Mouse (Mus musculus): ENCODE measurements around the gene Car12. TPM values are rescaled to one million over a fixed set of nuclear protein-coding genes. Genes with fewer than 3 reads are reported as not detected.

Gene Car12
- total and polyA plus RNA-seq, 2 experiments from 2014 or later = 7.4 to 12.5 TPM

DNA sequence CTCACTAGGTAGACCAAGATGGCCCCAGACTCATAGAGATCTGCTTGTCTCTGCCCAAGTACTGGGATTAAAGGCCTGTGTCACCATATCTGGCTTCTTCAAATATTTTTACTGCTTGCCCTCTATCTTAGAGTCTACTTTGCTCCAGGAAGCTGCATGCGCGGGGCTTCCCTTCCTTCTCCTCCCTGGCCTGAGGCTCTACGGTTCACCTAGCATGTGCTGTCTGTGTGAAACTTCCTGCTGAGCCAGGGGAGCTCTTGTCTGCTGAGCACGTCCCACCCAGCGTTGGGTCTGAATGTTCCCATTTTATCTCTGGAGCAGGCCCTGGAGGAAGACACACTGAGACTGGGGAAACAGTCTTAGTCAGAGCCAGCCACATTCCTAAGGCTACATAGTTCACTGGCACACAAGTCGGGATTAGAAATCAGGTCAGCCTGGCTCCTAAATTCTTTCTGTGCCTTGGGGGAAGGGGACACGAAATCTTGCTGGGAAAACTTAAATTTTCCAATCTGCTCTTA is 43.9 kb upstream of the Car12 start:
- ATAC-seq = no peak
- WGBS = 58% methylated on average over 7 of the region's 7 CpGs
- Histone ChIP-seq H3K36me3 (ENCODE audit: insufficient read depth, low read length) (no peaks in the 10 kb centered on the region), H3K4me2 (ENCODE audit: low read depth, low read length) (no peak overlapping the region), H3K27ac (no peak overlapping the region), H3K27me3 (ENCODE audit: insufficient read depth, low read length) (no peaks in the 10 kb centered on the region), H3K4me1 (ENCODE audit: insufficient read depth, low read length) (0 out of 2 replicates have a peak, but pooled peaks cover 4% of the 10 kb centered on the region), H3K4me3 (ENCODE audit: low read length) (no peak overlapping the region), H3K9me3 (ENCODE audit: low read length) (no peaks in the 10 kb centered on the region), H3K9ac (replicated peaks; ENCODE audit: low read length) (no peak overlapping the region)
- TF ChIP-seq CTCF (IDR thresholded peaks at IDR 0.05; ENCODE audit: low read depth) = no peak
- DNase-seq (ENCODE audit: low spot score) = no peak

GRCm38 (mm10) chr9:66673771-66674170 is 39.7 kb upstream of the Car12 start:
- WGBS = 84% methylated on average over 2 of the region's 2 CpGs

DNA sequence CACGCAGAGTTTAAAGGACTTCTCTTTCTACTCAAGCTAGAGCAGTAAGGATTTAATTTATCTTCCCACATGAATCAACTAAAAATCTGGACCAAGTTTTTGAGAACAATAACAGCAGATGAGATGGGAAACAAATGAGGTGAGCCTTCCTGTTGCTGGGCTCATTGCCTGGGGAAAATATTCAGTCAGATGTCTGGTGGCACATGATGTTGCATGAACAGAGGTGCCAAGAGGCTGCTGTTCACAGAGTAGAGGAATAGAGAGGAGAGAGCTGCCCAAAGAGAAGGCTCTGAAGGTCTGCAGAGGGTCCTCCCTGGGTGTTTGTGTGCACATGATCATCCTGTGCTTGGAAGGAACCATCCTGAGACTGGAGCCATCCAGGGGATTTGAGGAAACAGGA is 37.9 kb upstream of the Car12 start:
- ATAC-seq (no peak), DNase-seq (ENCODE audit: low spot score) (no peak)
- Histone ChIP-seq H3K27me3 (ENCODE audit: insufficient read depth, low read length) (no peaks in the 10 kb centered on the region), H3K4me2 (ENCODE audit: low read depth, low read length) (no peak overlapping the region), H3K27ac (no peak overlapping the region), H3K4me3 (ENCODE audit: low read length) (no peak overlapping the region), H3K9me3 (ENCODE audit: low read length) (no peaks in the 10 kb centered on the region), H3K4me1 (ENCODE audit: insufficient read depth, low read length) (no peaks in the 10 kb centered on the region), H3K9ac (replicated peaks; ENCODE audit: low read length) (no peak overlapping the region), H3K36me3 (ENCODE audit: insufficient read depth, low read length) (no peaks in the 10 kb centered on the region)
- WGBS = 91% methylated on average over 1 of the region's 1 CpGs
- no peak for TF ChIP-seq CTCF (IDR thresholded peaks at IDR 0.05; ENCODE audit: low read depth)

More at GRCm38 (mm10) chr9:66673771-66674170, 39.7 kb upstream of the Car12 start:
- Histone ChIP-seq H3K9me3 (ENCODE audit: low read length) (no peaks in the 10 kb centered on the region), H3K4me1 (ENCODE audit: insufficient read depth, low read length) (no peaks in the 10 kb centered on the region), H3K4me2 (ENCODE audit: low read depth, low read length) (no peak overlapping the region), H3K27me3 (ENCODE audit: insufficient read depth, low read length) (no peaks in the 10 kb centered on the region), H3K9ac (replicated peaks; ENCODE audit: low read length) (no peak overlapping the region), H3K4me3 (ENCODE audit: low read length) (no peak overlapping the region), H3K27ac (no peak overlapping the region), H3K36me3 (ENCODE audit: insufficient read depth, low read length) (no peaks in the 10 kb centered on the region)
- DNase-seq (ENCODE audit: low spot score) (no peak), ATAC-seq (no peak)
- no peak for TF ChIP-seq CTCF (IDR thresholded peaks at IDR 0.05; ENCODE audit: low read depth)

DNA sequence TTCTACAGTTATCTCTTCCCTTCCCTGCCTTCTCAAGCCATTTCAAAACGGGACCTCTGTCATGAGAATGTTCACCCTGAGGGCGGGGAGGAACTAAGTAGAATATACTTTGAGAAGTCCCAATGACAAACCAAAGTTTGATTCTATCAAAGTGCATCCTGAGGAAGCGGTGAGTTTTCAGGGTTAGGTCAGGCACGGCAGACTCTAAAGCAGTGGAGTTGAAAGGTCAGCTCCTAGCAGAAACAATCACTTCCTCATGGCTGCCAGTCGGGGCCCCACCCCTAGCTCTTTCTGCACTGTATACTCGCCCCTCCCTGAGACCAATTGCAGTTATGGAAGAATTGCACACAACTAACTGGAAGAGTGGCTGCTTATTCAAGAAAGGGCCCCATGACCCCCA is 33.4 kb upstream of the Car12 start:
- no peak for DNase-seq (ENCODE audit: low spot score)
- no peak for ATAC-seq
- no peaks in the 10 kb centered on the region for H3K4me1 ChIP-seq (ENCODE audit: insufficient read depth, low read length)
- H3K9ac ChIP-seq (replicated peaks; ENCODE audit: low read length) = no peak overlapping the region
- H3K9me3 ChIP-seq (ENCODE audit: low read length) = no peaks in the 10 kb centered on the region
- no peak overlapping the region for H3K4me3 ChIP-seq (ENCODE audit: low read length)
- TF ChIP-seq CTCF (IDR thresholded peaks at IDR 0.05; ENCODE audit: low read depth) = no peak
- 64% methylated on average over 6 of the region's 6 CpGs for WGBS
- no peak overlapping the region for H3K4me2 ChIP-seq (ENCODE audit: low read depth, low read length)
- H3K27me3 ChIP-seq (ENCODE audit: insufficient read depth, low read length) = no peaks in the 10 kb centered on the region
- H3K27ac ChIP-seq = no peak overlapping the region
- no peaks in the 10 kb centered on the region for H3K36me3 ChIP-seq (ENCODE audit: insufficient read depth, low read length)

DNA sequence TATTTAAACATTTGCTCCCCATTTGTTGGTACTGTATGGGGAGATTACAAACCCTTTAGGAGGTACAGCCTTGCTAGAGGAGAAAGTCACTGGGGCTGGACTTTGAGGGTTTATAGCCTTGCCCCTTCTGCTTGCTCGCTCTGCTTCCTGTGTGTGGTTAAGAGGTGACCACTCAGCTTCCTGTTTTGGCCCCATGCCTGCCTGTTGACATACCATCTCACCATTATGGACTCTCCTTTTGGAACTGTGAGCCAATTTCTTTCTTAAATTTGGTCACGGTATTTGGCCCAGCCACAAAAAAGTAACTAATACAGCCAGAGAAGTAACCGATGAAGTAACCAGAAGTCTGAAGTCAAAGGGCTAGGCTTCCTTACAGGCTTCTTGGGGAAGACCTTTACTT is 30.7 kb upstream of the Car12 start:
- no peak overlapping the region for H3K9ac ChIP-seq (replicated peaks; ENCODE audit: low read length)
- H3K27ac ChIP-seq = no peak overlapping the region
- no peaks in the 10 kb centered on the region for H3K4me1 ChIP-seq (ENCODE audit: insufficient read depth, low read length)
- DNase-seq (ENCODE audit: low spot score) (no peak), ATAC-seq (no peak)
- H3K9me3 ChIP-seq (ENCODE audit: low read length) = no peaks in the 10 kb centered on the region
- WGBS = 88% methylated on average over 3 of the region's 3 CpGs
- TF ChIP-seq CTCF (IDR thresholded peaks at IDR 0.05; ENCODE audit: low read depth) = no peak
- no peak overlapping the region for H3K4me2 ChIP-seq (ENCODE audit: low read depth, low read length)
- H3K27me3 ChIP-seq (ENCODE audit: insufficient read depth, low read length) = no peaks in the 10 kb centered on the region
- H3K4me3 ChIP-seq (ENCODE audit: low read length) = no peak overlapping the region
- no peaks in the 10 kb centered on the region for H3K36me3 ChIP-seq (ENCODE audit: insufficient read depth, low read length)

- no peak overlapping the region for H3K4me3 ChIP-seq (ENCODE audit: low read length)
- H3K4me2 ChIP-seq (ENCODE audit: low read depth, low read length) = no peak overlapping the region
- DNase-seq (ENCODE audit: low spot score) (no peak), ATAC-seq (no peak)
- H3K27me3 ChIP-seq (ENCODE audit: insufficient read depth, low read length) = no peaks in the 10 kb centered on the region
- H3K9ac ChIP-seq (replicated peaks; ENCODE audit: low read length) = no peak overlapping the region
- H3K27ac ChIP-seq = no peak overlapping the region
- H3K9me3 ChIP-seq (ENCODE audit: low read length) = no peaks in the 10 kb centered on the region
- 78% methylated on average over 6 of the region's 6 CpGs for WGBS
- H3K4me1 ChIP-seq (ENCODE audit: insufficient read depth, low read length) = no peaks in the 10 kb centered on the region
- no peak for TF ChIP-seq CTCF (IDR thresholded peaks at IDR 0.05; ENCODE audit: low read depth)
- no peaks in the 10 kb centered on the region for H3K36me3 ChIP-seq (ENCODE audit: insufficient read depth, low read length)
Measured at GRCm38 (mm10) chr9:66685730-66686129, 27.8 kb upstream of the Car12 start.

GRCm38 (mm10) chr9:66687713-66688112 is 25.8 kb upstream of the Car12 start:
- no peak overlapping the region for H3K27ac ChIP-seq
- no peak overlapping the region for H3K9ac ChIP-seq (replicated peaks; ENCODE audit: low read length)
- no peaks in the 10 kb centered on the region for H3K9me3 ChIP-seq (ENCODE audit: low read length)
- DNase-seq (ENCODE audit: low spot score) (no peak), ATAC-seq (no peak)
- no peak overlapping the region for H3K4me3 ChIP-seq (ENCODE audit: low read length)
- 81% methylated on average over 2 of the region's 2 CpGs for WGBS
- no peak for TF ChIP-seq CTCF (IDR thresholded peaks at IDR 0.05; ENCODE audit: low read depth)
- no peaks in the 10 kb centered on the region for H3K27me3 ChIP-seq (ENCODE audit: insufficient read depth, low read length)
- H3K36me3 ChIP-seq (ENCODE audit: insufficient read depth, low read length) = no peaks in the 10 kb centered on the region
- no peaks in the 10 kb centered on the region for H3K4me1 ChIP-seq (ENCODE audit: insufficient read depth, low read length)
- no peak overlapping the region for H3K4me2 ChIP-seq (ENCODE audit: low read depth, low read length)

Measured in hindbrain, postnatal 0 days (tissue).